Mouse (Mus musculus): ENCODE measurements at regions not wholly inside any gene's neighbourhood (a gene's known extent, or its start where the extent isn't known, plus 50 kb on each side); places are given as distances from the start of the nearest gene placed in this dataset.

DNA sequence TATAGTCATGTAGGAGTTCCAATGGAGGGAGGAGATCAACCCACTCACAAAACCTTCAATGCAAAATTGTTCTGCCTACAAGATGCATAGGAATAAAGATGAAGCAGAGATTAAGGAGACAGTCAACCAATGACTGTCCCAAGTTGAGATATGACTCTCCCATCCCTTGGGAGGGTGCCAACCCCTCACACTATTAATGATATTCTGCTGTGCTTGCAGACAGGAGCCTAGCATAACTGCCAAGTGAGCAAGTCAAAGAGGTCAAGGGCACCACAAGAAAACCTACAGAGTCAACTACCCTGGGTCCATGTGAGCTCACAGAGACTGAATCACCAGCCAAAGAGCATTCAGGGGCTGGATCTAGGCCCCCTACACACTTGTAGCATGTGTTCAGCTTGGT, 184.1 kb upstream of the Eya4 start:
- TF ChIP-seq CTCF (conservative IDR thresholded peaks at IDR 0.05; ENCODE audit: low read length) (no peak), NANOG (IDR thresholded peaks at IDR 0.05; ENCODE audit: borderline replicate concordance, low read length) (no peak)
